Mouse (Mus musculus) mouse embryonic stem cell (cell line): ENCODE measurements around the gene Mical1.

Source experiments
- in situ Hi-C, 2 experiments: fragments of 300-500 bp; cut with MboI; formaldehyde crosslinking; loops; 1 replicate in 1 of 2; 3 replicates in 1 of 2; pipeline ENCODE4 v1.14.3; 2019 to 2020; ENCODE audit warnings: low sequenced_read_pairs in 2 of 2, low pct_unique_long_range_greater_than_20kb in 1 of 2, mixed read lengths in 1 of 2; ENCODE audit not compliant: unreplicated experiment in 1 of 2

Gene Mical1

DNA sequence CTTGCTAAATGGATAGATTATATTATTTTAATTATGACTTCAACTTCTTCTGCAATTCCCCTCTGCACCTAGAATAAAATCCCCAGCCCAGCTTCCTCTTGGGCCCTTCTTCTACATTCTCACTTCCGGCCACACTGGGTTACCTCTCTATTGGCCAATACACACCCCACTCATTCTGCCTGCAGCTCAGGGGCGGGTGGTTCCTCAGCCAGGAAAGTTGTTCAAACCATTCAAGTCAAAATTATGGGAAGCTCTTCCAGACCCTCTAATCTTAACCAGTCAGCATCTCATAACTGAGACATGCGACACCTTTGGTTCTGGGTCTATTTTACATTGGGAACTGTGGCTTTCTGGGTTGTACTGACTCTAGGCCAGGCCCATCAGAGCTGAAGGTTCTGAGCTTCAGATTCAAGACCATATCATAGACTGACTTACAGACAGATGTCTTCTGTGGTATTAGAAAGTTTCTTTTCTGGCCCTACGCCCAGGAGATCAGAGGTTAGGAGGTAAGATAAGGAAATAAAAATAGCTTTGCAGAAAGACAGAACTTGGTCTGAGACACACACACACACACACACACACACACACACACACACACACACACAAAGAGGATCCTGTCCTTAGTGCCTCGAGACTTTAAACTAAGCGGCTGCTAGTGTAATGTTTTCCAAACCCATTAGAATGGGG lies 2.2 kb upstream of the Mical1 start:
- in situ Hi-C loops: no loop called here

DNA sequence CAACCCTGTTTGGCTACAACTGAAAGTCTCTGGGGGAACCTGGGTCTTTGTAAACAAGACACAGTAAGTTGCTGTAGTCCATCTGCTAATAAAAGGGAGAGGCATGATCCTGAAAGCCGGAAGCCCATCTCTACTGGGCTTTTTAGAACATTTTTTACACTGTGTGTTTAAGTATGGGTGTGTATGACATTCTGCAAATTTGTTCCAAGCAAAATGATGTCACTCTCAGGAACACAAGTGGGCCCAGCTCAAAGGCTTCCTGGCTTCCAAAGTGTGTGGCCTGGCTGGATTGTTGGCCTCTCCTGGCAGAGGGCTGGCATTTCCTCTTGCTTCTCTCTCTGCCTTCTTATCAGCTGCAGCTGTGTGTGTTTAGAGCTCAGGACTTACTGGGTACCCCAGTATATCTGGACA lies 1.1 kb upstream of the Mical1 start:
- in situ Hi-C loops: no loop called here

DNA sequence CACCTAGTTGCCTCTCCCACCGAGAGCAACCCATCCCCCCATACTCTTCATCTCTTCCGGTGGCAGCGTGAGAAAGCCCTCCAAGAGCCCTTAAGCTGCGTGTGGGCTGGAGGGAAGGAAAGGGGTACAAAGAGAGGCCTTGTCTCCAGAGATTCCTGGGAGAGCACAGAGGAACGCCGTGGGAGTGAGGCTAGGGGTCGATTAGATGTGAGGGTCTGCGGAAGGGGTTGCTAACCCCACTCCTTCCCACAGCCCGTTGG lies 834 bp downstream of the Mical1 start:
- in situ Hi-C loops: no loop called here

DNA sequence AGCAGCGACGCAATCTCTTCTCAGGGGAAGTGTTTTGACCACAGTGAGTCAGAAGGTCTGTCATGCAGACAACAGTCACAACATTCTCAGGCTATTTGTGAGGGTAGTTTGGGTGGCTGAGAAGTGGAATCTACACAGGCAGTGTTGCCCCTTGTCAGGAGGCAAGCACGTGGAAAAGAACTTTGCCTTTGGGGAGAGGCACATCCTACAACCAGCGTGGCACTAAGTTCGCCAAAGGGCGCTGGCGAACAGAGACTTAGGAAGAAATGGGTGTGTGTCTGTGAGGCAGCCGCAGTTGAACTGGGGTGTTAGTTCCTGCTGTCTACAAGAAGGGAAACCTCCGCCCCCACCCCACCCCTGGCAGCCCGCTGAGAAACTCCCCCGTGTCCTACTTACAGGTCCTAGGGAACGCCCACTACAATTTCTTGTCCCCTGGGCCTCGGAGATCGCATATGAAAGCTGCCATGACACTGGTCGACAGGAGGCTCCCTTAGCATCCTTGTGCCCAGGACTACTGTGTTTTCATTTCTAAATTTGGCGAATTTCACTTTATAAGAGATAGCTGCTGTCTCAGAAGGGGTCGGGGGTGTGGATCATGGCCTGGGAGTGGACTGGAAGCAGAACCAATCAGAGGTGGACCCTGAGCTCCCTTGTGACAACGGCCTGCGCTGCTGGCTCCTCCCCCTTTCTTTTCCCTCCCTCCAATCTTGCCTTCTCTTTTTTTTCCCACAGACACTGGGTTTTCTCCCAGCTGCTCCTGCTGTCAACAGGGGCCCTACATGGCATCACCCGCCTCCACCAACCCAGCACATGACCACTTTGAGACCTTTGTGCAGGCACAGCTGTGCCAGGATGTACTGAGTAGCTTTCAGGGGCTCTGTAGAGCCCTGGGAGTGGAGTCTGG lies 1.4 kb downstream of the Mical1 start:
- in situ Hi-C loops: no loop called here

DNA sequence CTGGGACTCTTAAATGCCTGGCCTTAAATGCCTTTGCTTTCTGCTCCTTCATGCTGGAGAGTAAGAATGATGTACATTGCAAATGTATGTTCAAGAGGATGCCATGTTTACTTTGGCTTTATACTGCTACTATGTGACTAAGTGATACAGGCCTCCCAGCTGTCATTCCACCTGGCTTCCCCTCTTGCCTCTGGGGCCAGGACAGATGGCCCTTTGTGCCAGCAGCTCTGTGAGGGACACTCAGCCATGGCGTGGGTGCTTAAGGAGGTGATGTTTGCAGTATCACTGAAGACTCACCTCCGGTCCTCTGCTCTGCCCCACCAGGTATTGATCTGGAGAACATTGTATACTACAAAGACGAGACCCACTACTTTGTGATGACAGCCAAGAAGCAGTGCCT lies 3.8 kb downstream of the Mical1 start:
- in situ Hi-C loops: loop anchor here in 1 of 2 experiments (10.0 kb wide), 1 partner anchor 185 kb away; no protein-coding TSS in a partner anchor

DNA sequence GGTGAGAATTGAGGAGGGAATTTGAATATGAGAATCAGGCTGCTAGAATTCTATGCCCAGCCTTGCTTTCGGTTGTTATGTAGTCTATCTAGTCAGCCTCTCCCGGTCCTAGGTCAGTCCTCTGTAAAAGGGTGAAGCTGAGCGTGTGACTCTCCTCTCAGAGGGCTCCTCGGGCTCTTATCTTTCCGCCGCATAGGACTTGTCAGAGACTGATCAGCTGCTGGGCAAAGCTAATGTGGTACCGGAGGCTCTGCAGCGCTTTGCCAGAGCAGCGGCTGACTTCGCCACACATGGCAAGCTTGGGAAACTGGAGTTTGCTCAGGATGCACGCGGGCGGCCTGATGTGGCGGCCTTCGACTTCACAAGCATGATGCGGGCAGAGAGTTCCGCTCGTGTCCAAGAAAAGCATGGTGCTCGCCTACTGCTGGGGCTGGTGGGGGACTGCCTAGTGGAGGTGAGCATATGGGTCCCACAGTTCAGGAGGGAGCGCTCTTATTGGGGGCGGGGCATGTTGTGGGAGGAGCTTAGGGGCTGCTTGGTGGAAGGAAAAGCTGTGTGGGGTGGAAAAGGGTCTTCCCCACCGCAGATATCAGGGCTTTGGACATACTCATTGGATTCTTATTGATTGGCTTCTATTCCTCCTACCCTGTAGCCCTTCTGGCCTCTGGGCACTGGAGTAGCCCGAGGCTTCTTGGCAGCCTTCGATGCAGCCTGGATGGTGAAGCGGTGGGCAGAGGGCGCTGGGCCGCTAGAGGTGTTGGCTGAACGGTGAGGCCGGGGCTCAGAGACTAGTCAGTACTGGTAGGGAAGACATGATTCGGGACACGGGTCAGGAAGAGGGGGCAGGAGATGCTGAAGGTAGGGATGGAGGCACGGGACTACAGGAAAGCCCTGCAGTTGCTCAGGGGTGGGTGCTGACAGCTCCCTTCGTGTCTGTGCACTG lies 5.1 kb downstream of the Mical1 start:
- in situ Hi-C loops: loop anchor here in 1 of 2 experiments (10.0 kb wide), 1 partner anchor 186 kb away; no protein-coding TSS in a partner anchor

DNA sequence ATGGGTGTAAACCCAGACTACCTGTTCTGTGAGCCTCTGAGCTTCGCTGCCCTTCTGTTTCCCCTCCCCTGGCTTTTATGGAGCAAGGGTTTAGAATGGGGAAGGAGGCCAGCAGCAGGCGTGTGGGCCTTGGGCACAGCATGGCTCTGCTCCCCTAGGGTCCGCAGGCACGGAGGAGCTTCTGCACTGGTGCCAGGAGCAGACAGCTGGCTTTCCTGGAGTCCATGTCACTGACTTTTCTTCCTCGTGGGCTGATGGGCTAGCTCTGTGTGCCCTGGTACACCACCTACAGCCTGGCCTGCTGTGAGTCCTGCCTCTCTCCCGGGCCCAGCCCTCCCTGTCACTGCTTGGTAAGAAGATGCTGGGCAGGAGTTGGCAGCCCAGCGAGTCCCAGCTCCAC lies 6.3 kb downstream of the Mical1 start:
- in situ Hi-C loops: loop anchor here in 1 of 2 experiments (10.0 kb wide), 1 partner anchor 188 kb away; no protein-coding TSS in a partner anchor

DNA sequence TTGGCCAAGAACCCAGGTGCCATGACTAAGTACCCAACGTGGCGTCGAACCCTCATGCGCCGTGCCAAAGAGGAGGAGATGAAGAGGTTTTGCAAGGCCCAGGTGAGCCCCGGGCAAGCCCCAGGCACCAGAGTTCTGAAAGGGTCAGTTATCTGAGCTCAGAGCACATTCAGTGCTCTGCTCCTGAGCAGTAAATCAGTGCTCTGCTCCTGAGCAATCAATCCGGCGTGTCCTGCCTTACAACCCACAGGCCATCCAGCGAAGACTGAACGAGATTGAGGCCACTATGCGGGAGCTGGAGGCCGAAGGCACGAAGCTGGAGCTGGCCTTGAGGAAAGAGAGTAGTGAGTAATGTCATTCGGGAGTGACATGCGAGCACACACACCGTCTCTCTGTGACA lies 9.7 kb downstream of the Mical1 start:
- in situ Hi-C loops: loop anchor here in 1 of 2 experiments (10.0 kb wide), 1 partner anchor 191 kb away; no protein-coding TSS in a partner anchor

DNA sequence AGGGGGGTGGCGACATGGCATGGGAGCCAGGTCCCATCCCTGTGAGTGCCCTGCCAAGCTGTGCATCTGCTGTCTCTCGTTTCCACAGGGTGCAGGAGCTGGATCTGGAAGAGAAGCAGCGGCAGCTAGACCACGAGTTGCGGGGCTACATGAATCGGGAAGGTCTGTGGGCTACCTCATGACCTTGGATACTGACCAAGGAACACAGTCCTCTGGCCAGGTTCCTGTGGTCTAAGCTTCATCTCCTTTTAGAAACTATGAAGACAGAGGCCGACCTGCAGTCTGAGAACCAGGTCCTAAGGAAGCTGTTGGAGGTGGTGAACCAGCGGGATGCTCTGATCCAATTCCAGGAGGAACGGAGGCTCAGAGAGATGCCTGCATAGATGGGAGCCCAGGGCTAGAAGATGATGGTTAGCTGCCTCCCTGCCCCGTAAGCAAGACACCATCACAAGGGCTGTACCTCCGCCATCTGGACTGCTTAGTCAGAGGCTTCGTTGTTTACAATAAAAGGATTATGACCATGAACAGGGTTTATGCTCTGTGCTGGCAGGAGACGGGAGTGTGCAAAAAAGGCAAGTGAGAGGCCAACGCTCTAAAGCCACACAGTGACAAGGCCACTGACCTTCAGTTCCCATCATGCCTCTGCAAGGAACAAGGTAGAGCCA lies 10.5 kb downstream of the Mical1 start:
- in situ Hi-C loops: loop anchor here in 1 of 2 experiments (10.0 kb wide), 1 partner anchor 192 kb away; no protein-coding TSS in a partner anchor

DNA sequence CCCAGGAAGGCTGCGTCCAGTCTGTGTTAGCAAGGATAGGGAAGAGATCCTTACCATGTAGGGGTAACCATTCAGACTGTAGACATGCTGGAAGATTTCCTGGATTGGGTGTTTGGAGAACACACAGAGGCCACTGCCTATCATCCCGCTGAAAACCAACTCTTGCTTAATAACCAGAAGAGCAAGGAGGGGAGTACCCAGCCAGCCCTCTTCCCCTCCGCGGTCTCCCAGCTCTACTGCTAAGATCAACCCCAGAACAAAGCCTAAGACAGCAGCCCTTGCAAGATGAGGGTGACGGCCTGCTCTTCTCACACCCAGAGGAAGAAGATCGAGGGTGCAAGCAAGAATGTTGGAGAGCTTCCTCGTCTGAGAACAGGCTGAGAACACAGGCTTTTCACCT lies 12.8 kb downstream of the Mical1 start:
- in situ Hi-C loops: loop anchor here in 1 of 2 experiments (10.0 kb wide), 1 partner anchor 194 kb away; no protein-coding TSS in a partner anchor

DNA sequence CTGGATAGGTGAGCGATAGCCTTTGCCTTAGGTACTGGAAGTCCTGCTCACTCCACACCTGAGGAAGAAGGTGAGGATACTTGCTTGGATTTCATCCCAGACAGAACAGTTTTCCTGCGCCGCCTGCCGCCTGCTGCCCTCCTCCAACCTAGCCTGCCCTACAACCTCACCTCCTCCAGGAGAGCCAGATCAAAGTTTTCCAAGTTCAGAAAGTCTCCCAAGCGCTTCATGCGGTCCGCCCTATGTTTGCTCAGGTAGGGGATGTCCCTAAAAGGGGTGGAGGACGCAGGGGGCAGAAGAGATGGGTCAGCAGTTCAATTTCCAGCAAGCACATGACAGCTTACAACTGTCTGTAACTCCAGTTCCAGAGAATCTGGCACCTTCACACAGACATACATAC lies 13.2 kb downstream of the Mical1 start:
- in situ Hi-C loops: loop anchor here in 1 of 2 experiments (10.0 kb wide), 1 partner anchor 194 kb away; no protein-coding TSS in a partner anchor

DNA sequence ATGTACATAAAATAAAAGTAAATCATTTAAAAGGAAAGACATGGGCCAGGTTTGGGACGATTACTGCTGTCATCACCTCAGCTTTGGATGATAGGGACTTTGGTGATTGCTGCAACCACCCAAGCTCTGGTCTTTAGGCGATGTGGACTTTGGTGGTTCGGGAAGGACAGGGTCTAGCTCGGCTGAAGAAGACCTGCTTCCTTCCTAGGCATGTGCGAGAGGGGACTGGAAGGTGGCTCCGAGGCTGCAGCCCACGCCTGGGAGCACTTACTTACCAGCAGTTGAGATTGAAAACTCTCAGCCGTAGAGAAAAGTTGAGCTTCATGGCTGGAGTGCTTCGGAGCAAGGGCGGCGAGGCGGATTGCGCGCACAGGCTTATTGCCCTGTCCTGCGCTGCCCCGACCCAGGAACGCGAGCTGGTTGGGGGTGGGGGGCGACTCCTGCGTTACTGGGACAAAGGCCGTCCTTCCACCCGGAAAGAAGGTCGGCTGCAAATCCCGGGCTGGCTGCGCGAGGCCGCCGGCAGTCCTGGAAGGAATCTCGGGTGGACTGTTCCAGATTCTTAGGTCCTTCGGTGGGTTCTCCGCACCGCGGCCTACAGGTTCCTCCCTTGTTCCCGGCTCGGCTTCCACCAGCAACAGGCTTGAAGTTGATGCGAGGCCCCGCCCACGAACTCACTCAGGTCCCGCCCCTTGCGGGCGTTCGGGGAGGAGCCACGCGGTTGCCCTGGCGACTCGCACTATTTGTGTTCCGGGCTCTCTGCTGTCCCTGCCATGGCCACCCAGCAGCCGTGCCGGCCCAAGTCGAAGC lies 13.8 kb downstream of the Mical1 start, which contains the start of the genes Smpd2 and Ppil6:
TSS of gene Smpd2 (minus strand) at position 662 of the 810 bp plus-strand sequence.
TSS of gene Ppil6 (plus strand) at position 732 of the 810 bp plus-strand sequence.
- in situ Hi-C loops: loop anchor here in 1 of 2 experiments (10.0 kb wide), 1 partner anchor 195 kb away; no protein-coding TSS in a partner anchor

DNA sequence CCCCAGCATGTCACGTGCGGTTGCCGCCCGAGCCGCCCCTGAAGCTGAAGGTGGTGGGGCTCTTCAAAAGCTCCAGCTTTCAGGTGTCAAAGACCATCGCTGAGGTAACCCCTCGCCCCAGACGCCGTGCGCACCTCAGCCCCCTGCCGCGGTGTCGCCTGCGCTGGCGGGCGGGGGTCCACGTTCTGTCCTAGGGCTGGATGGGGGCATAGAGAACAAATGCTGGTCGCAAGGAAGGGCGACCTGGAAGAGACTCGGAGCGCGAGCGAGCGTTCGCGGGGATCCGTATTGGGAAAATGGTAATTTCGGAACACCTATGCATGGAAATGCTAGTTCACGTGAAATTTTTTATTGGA lies 14.4 kb downstream of the Mical1 start:
- in situ Hi-C loops: no loop called here

DNA sequence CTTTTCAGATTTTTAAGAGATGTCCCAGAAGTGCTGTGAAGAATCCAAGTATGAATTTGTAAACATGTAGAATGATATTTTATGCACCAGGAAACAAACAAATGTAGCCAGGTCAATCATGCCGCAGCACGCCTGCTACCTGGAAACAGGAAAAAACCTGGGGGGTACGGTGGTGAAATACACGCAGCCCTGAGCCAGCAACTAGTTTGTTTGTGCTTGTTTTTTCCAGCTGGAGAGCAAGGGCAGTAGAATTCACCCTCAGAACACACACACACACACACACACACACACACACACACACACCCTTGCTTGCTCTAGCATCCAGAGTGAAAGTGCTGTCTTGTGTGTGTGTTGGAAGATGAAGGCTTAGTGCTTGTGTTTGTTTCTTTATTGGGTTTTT lies 15.0 kb downstream of the Mical1 start:
- in situ Hi-C loops: no loop called here

DNA sequence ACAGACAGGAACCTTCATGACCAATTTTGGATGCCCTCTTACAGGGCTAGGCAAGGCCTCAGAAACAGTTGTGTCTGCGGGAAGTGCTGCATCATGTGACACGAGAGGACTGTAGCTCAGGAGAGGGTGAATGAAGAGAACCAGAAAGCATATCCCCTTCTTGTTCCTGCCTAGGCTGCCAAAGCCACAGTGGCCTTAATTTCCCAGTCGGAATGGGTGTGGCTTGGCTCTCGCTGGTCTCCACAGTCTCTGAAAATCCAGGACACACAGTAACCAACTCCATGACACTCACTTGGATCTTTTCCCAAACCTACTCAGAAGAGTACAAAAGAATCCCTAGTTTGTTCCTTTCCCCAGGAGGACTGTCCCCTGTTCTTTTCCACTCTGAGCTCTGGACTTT lies 24.8 kb downstream of the Mical1 start:
- in situ Hi-C loops: loop anchor here (10.0 kb wide), 3 partner anchors 66 to 496 kb away; partner anchors contain the start of genes Ak9 (in 1 of the 2) and Fig4 (in 1 of the 2)

DNA sequence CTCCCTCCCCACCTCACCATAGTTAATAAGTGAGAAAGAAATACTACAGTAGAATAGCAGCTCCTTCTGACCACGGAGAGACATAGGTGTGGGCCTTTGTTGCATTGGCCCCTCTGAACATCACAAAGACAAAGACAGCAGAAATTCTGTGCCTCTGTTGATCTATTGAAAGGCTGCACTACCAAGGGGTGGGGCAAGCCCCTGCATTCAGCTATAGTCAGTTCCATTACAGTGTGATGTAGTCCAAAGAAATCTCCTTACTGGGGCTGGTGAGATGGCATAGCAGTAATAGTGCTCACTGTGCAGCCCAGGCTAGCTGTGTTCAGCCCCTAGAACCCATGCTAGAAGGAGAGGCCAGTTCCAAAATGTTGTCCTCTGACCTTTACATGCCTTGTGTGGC lies 28.9 kb downstream of the Mical1 start:
- in situ Hi-C loops: loop anchor here (5.0 to 10.0 kb wide), 4 partner anchors 70 to 500 kb away; partner anchors contain the start of genes Ak9 (in 1 of the 2) and Fig4 (in 1 of the 2)

DNA sequence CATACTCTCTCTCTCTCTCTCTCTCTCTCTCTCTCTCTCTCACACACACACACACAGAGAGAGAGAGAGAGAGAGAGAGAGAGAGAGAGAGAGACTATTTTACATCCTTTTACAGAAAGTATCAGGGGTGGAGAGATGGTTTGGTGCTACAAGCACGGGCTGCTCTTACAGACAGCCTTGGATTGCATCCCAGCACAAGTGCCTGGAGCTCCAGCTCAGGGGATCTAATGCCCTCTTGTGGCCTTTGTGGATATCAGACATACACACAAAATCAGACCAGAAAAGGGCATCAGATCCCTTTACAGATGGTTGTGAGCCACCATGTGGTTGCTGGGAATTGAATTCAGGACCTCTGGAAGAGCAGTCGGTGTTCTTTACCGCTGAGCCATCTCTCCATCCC lies 29.3 kb downstream of the Mical1 start:
- in situ Hi-C loops: loop anchor here (5.0 to 10.0 kb wide), 4 partner anchors 71 to 501 kb away; partner anchors contain the start of genes Ak9 (in 1 of the 2) and Fig4 (in 1 of the 2)
